Mouse (Mus musculus): ENCODE measurements around the gene Mdk. TPM values are rescaled to one million over a fixed set of nuclear protein-coding genes. Genes with fewer than 3 reads are reported as not detected.
A peak's percentile ranks its signal among the peaks of the same experiment; 100 is the strongest.

The Mdk gene
- total and polyA plus RNA-seq, 2 experiments from 2014 or later, result 54.9 to 167 TPM

DNA sequence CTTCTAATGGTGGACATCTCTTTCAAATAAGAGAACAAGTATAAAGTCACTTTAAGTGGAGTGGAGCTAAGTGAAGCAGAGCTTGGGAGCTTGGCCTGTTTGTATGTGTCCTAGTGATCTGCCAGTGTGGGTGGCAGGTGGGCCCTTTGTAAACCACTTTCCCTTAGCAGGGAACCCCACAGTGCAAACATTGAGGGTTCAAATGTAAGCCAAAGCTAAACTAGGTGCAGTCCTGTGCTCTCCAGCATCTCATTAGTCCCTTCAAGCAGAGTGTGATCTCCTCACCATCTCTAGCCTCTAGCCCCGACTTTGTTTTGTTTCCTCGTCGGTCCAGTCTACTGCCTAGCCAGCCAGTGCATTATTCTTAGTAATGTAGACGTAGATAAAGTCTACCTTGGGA is 47.5 kb downstream of the Mdk start:
- no peak overlapping the region for H3K27ac ChIP-seq
- H3K4me2 ChIP-seq (ENCODE audit: low read depth, low read length), result no peak overlapping the region
- H3K9ac ChIP-seq (replicated peaks; ENCODE audit: low read length), result no peak overlapping the region
- H3K27me3 ChIP-seq (ENCODE audit: insufficient read depth, low read length), result no peaks in the 10 kb centered on the region
- 74% methylated on average over 4 of the region's 4 CpGs for WGBS
- H3K4me3 ChIP-seq (ENCODE audit: low read length), result no peak overlapping the region
- no peak for TF ChIP-seq CTCF (IDR thresholded peaks at IDR 0.05; ENCODE audit: low read depth)
- ATAC-seq, result no peak
- H3K4me1 ChIP-seq (ENCODE audit: insufficient read depth, low read length), result no peaks in the 10 kb centered on the region
- no peaks in the 10 kb centered on the region for H3K9me3 ChIP-seq (ENCODE audit: low read length)
- DNase-seq (ENCODE audit: low spot score), result no peak
- H3K36me3 ChIP-seq (ENCODE audit: insufficient read depth, low read length), result peaks cover 5% of the 10 kb centered on the region; the same call in 1 of the 2 replicates

- Histone ChIP-seq H3K27me3 (ENCODE audit: insufficient read depth, low read length) (no peaks in the 10 kb centered on the region), H3K9ac (replicated peaks; ENCODE audit: low read length) (no peak overlapping the region), H3K4me1 (ENCODE audit: insufficient read depth, low read length) (no peaks in the 10 kb centered on the region), H3K36me3 (ENCODE audit: insufficient read depth, low read length) (peaks cover 5% of the 10 kb centered on the region; the same call in 1 of the 2 replicates), H3K9me3 (ENCODE audit: low read length) (no peaks in the 10 kb centered on the region), H3K27ac (no peak overlapping the region), H3K4me3 (ENCODE audit: low read length) (no peak overlapping the region), H3K4me2 (ENCODE audit: low read depth, low read length) (no peak overlapping the region)
- no peak for TF ChIP-seq CTCF (IDR thresholded peaks at IDR 0.05; ENCODE audit: low read depth)
- DNase-seq (ENCODE audit: low spot score), result peak; percentile 56
- WGBS, result 69% methylated on average over 4 of the region's 4 CpGs
- no peak for ATAC-seq
Measured at GRCm38 (mm10) chr2:91883961-91884360, 48.1 kb downstream of the Mdk start.

Small RNAs within 50 kb of the gene (microRNA-seq; reads per million reads assigned to microRNA genes)
- gene Mir6999, result 0 reads per million in 2 experiments

Other genes starting within 250 kb of the Mdk start
- gene Atg13, start 221.7 kb downstream of the Mdk start, total RNA-seq (2014; rRNA removed), result 21.2 and 25.2 TPM in 2 replicates
- gene Atg13, start 221.7 kb downstream of the Mdk start, polyA plus RNA-seq (2015; fragmentation: Nextera tagmentation; extraction: Ambion mirVana), result 24.7 and 24.8 TPM in 2 replicates
- gene Harbi1, start 221.4 kb downstream of the Mdk start, total RNA-seq (2014; rRNA removed), result 16.6 and 19.9 TPM in 2 replicates
- 12.0 TPM in 2 replicates for gene Harbi1, start 221.4 kb downstream of the Mdk start, polyA plus RNA-seq (2015; fragmentation: Nextera tagmentation; extraction: Ambion mirVana)
- gene Ambra1, start 202.2 kb downstream of the Mdk start, total RNA-seq (2014; rRNA removed), result 50.6 and 53.8 TPM in 2 replicates
- gene Ambra1, start 202.2 kb downstream of the Mdk start, polyA plus RNA-seq (2015; fragmentation: Nextera tagmentation; extraction: Ambion mirVana), result 15.2 and 15.7 TPM in 2 replicates
- gene Chrm4, start 5.0 kb downstream of the Mdk start, total RNA-seq (2014; rRNA removed), result 3.3 and 4.4 TPM in 2 replicates
- gene Chrm4, start 5.0 kb downstream of the Mdk start, polyA plus RNA-seq (2015; fragmentation: Nextera tagmentation; extraction: Ambion mirVana), result 0.75 and 0.93 TPM in 2 replicates
- gene Gm9821, start 13.4 kb upstream of the Mdk start, total RNA-seq (2014; rRNA removed), result not detected in 2 replicates
- 0.08 TPM in 1 of 2 replicates, not detected in the other for gene Gm9821, start 13.4 kb upstream of the Mdk start, polyA plus RNA-seq (2015; fragmentation: Nextera tagmentation; extraction: Ambion mirVana)
- 150 and 163 TPM in 2 replicates for gene Dgkz, start 43.6 kb upstream of the Mdk start, total RNA-seq (2014; rRNA removed)
- gene Dgkz, start 43.6 kb upstream of the Mdk start, polyA plus RNA-seq (2015; fragmentation: Nextera tagmentation; extraction: Ambion mirVana), result 40.7 and 41.2 TPM in 2 replicates
- gene Creb3l1, start 92.2 kb upstream of the Mdk start, total RNA-seq (2014; rRNA removed), result 3.4 and 3.5 TPM in 2 replicates
- gene Creb3l1, start 92.2 kb upstream of the Mdk start, polyA plus RNA-seq (2015; fragmentation: Nextera tagmentation; extraction: Ambion mirVana), result 3.2 and 3.5 TPM in 2 replicates
- 109 and 175 TPM in 2 replicates for gene Phf21a, start 160.8 kb upstream of the Mdk start, total RNA-seq (2014; rRNA removed)
- gene Phf21a, start 160.8 kb upstream of the Mdk start, polyA plus RNA-seq (2015; fragmentation: Nextera tagmentation; extraction: Ambion mirVana), result 26.4 and 26.6 TPM in 2 replicates

Data from hindbrain, postnatal 0 days (tissue).